In the genomic region with DNA sequence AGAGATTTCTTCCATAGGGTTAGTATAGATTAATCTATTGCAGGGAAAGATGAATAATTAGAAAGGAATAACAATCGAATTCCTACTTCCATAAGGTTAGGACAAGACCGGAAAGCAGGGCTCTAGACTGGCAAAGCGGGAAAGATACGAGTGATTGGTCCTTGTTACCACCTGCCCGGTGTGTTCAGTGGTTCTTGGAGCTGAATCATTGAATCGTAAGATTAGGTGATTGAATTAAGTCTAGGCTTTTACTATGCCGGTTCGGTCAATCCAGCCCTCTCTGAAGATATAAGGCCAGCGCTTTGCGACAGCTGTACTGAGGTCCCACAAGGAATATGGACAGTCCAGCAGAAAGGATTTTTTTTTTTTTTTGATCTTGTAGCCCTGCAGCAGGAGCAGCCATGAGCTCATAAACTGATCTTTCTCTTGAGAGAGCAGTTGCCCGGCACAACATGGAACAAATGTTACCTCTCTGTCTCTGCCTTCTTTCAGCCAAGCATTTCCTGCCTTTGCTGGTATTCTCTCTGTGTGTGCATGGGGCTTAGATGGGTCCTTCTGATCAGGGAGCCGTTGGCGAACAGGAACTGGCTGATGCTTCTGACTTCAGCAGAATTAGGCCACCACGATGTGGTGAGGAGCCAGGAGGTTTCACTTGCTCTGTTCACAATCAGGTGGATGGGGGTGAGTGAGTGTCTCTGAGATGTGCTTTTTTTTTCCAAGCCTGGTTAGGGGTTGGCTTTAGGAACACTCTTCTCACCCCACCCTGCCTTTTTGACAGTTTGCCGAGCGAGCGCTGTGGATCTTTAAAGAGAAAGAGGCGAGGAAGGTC, we compare ENCODE assay signal across 8 mouse cellular contexts. TPM values are rescaled to one million over a fixed set of nuclear protein-coding genes. Genes with fewer than 3 reads are reported as not detected.
DNase-seq lines count a peak whose midpoint lies in the region; ATAC-seq and TF ChIP-seq lines count a peak whose summit lies in the region.

No protein-coding gene starts in this region.

- H3K36me3 ChIP-seq in lung, postnatal 0 days (ENCODE audit: insufficient read depth, low read length): no peaks in the 10 kb centered on the region
- H3K36me3 ChIP-seq in limb, embryonic 14.5 days (ENCODE audit: control insufficient read depth, insufficient read depth, low read length): 0 out of 2 replicates have a peak, but pooled peaks cover 2% of the 10 kb centered on the region

- TF ChIP-seq POLR2A in limb, embryonic 14.5 days (IDR thresholded peaks at IDR 0.05; ENCODE audit: borderline replicate concordance, extremely low read depth, insufficient read depth, insufficient read length): no peak

- no peak for DNase-seq in lung, postnatal 0 days (ENCODE audit: low spot score)
- DNase-seq in lung, postnatal 4 days: no peak
- no peak for DNase-seq in limb, embryonic 14.5 days (ENCODE audit: low spot score)
- peak; percentile 37 for DNase-seq in retina, embryonic 14.5 days (ENCODE audit: low spot score)
- no peak for DNase-seq in spleen, postnatal 14 days (ENCODE audit: low spot score in 2 of 2)
- no peak for DNase-seq in frontal cortex, postnatal 14 days (ENCODE audit: low spot score in 2 of 2)

- no peak for ATAC-seq in lung, postnatal 0 days
- ATAC-seq in common myeloid progenitor, adult 5-6 weeks (replicated peaks; ENCODE audit: low read depth, poor library complexity, severe bottlenecking): peak; percentile 48
- no peak for ATAC-seq in limb, embryonic 14.5 days (ENCODE audit: low FRiP score, low read depth)
- ATAC-seq in megakaryocyte-erythroid progenitor cell, adult 5-6 weeks (replicated peaks; ENCODE audit: low FRiP score, low TSS enrichment, poor library complexity, severe bottlenecking): no peak

- H3K9ac ChIP-seq in lung, postnatal 0 days (replicated peaks; ENCODE audit: low read depth): no peak overlapping the region
- H3K9ac ChIP-seq in limb, embryonic 14.5 days (ENCODE audit: low read depth, low read length, severe bottlenecking): no peak overlapping the region

- no peak overlapping the region for H3K4me3 ChIP-seq in lung, postnatal 0 days (ENCODE audit: low read depth, low read length)
- 0 out of 2 replicates have a peak overlapping the region, but pooled peaks have one; percentile 46 for H3K4me3 ChIP-seq in limb, embryonic 14.5 days (replicated peaks; ENCODE audit: low read length)

- H3K4me2 ChIP-seq in lung, postnatal 0 days (replicated peaks; ENCODE audit: low read depth, low read length): peak overlapping the region; percentile 58; the same call in 1 of the 2 replicates
- H3K4me2 ChIP-seq in limb, embryonic 14.5 days (replicated peaks; ENCODE audit: low read depth, low read length, severe bottlenecking): peak overlapping the region; percentile 81

- TF ChIP-seq EP300 in lung, postnatal 0 days (IDR thresholded peaks at IDR 0.05): no peak

- H3K9me3 ChIP-seq in lung, postnatal 0 days (ENCODE audit: low read length): no peaks in the 10 kb centered on the region
- no peaks in the 10 kb centered on the region for H3K9me3 ChIP-seq in limb, embryonic 14.5 days (ENCODE audit: control insufficient read depth, low read length)

- no peaks in the 10 kb centered on the region for H3K27me3 ChIP-seq in lung, postnatal 0 days (replicated peaks; ENCODE audit: insufficient read depth, low read length)
- H3K27me3 ChIP-seq in limb, embryonic 14.5 days (ENCODE audit: control insufficient read depth, insufficient read depth, low read length): no peaks in the 10 kb centered on the region

- peaks cover 20% of the 10 kb centered on the region; the same call in 1 of the 2 replicates for H3K4me1 ChIP-seq in lung, postnatal 0 days (ENCODE audit: insufficient read depth, low read depth, low read length)
- H3K4me1 ChIP-seq in limb, embryonic 14.5 days (ENCODE audit: control insufficient read depth, insufficient read depth, low read length): peaks cover 13% of the 10 kb centered on the region; the same call in 1 of the 2 replicates

- 0 out of 2 replicates have a peak overlapping the region, but pooled peaks have one; percentile 10 for H3K27ac ChIP-seq in lung, postnatal 0 days (ENCODE audit: low read length)
- H3K27ac ChIP-seq in limb, embryonic 14.5 days (replicated peaks; ENCODE audit: low read depth, low read length): no peak overlapping the region; the same call in 1 of the 2 replicates

- TF ChIP-seq CTCF in lung, postnatal 0 days (IDR thresholded peaks at IDR 0.05): no peak

- 68% methylated on average over 18 of the region's 18 CpGs for WGBS in lung, postnatal 0 days
- 71% methylated on average over 18 of the region's 18 CpGs for WGBS in limb, embryonic 14.5 days

RNA-seq across cellular contexts. Expression of a gene that starts 35.9 kb away (rescaled TPM):
- 8.4 and 11.9 TPM in 2 replicates for polyA plus RNA-seq in lung, postnatal 0 days (2015; fragmentation: Nextera tagmentation; extraction: Ambion mirVana)
- 10.2 and 15.9 TPM in 2 replicates for total RNA-seq in common myeloid progenitor, adult 5-6 weeks (2017)
- polyA plus RNA-seq in limb, embryonic 14.5 days (2012; rRNA removed): 16.2 and 17.4 TPM in 2 replicates
- polyA plus RNA-seq in limb, embryonic 14.5 days (2014; fragmentation: Nextera tagmentation; extraction: Ambion mirVana): 8.4 and 10.1 TPM in 2 replicates
- total RNA-seq in megakaryocyte-erythroid progenitor cell, adult 5-6 weeks (2014; fragmentation: Nextera tagmentation): 11.5 and 12.9 TPM in 2 replicates
- 6.1 and 6.3 TPM in 2 replicates for total RNA-seq in megakaryocyte-erythroid progenitor cell, adult 5-6 weeks (2017)
